Mouse (Mus musculus) cerebellum, adult 2 months (tissue): ENCODE measurements around the gene Mkrn3.

ENCODE experiments used
- CTCF ChIP-seq: fragments of 200-500 bp; IDR thresholded peaks from 2 replicates; pipeline ENCODE4 v1.5.1; 2011; ENCODE audit warnings: low read depth, mild to moderate bottlenecking, control low read depth, low read length, moderate library complexity, borderline replicate concordance; ENCODE audit not compliant: insufficient read depth
- POLR2A ChIP-seq: fragments of 200-500 bp; IDR thresholded peaks from 2 replicates; pipeline ENCODE4 v1.6.1; 2011; ENCODE audit warnings: low read length, control low read depth, borderline replicate concordance; ENCODE audit not compliant: insufficient read depth

DNA sequence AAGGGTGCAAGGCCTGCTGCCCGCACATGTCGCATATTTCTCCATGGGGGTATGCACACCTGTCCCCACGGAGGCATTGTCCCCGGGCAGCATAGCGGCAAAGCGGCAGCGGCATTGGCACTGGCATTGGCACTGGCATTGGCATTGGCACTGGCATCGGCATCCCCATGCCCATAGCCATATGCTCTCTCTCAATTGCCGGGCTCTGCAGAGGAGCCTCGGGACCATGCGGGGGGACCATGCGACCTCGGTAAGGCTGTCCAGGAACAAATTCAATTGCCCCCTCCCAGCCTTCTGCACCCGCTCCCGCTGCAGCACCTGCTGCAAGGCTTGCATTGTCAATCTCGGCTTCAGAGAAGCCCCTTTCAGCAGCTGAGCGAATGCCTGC lies 840 bp downstream of the Mkrn3 start:
- no peak for TF ChIP-seq CTCF
- no peak for TF ChIP-seq POLR2A
